Mouse (Mus musculus) olfactory bulb, adult 2 months (tissue): ENCODE data around the gene Crtam.

Experiments
- CTCF ChIP-seq: fragments of 200-500 bp; IDR thresholded peaks from 2 replicates; pipeline ENCODE4 v1.5.1; 2012; ENCODE audit warnings: low read depth, mild to moderate bottlenecking, low read length, moderate library complexity; ENCODE audit not compliant: insufficient read depth
- POLR2A ChIP-seq: fragments of 200-500 bp; IDR thresholded peaks from 2 replicates; pipeline ENCODE4 v1.6.1; 2012; ENCODE audit warnings: mild to moderate bottlenecking, low read depth, low read length, moderate library complexity; ENCODE audit not compliant: insufficient read depth

- TF ChIP-seq CTCF (no peak), POLR2A (no peak)
These were observed 40.1 kb downstream of the Crtam start for GRCm38 (mm10) chr9:40964418-40964714.
